Mouse (Mus musculus) central nervous system, embryonic 11.5 days (tissue): ENCODE data around the gene Snrnp40. TPM values are rescaled to one million over a fixed set of nuclear protein-coding genes. Genes with fewer than 3 reads are reported as not detected.

ENCODE experiments used
- polyA plus RNA-seq: library from polyadenylated mRNA; depleted of rRNA; stranded (reverse); fragments of >200 nt; gene quantifications from 2 replicates; pipeline ENCODE4 v1.2.3, GENCODE M21; 2012; rRNA removed

Snrnp40 gene
- polyA plus RNA-seq = 132 TPM in 2 replicates

GRCm38 (mm10) chr4:130359486-130360237 is at the start of gene Snrnp40, which contains the start of gene Zcchc17:
Gene Snrnp40 (plus strand): TSS chr4:130360132.
Gene Zcchc17 (minus strand): TSS chr4:130359943.

Other genes starting within 250 kb of the Snrnp40 start
- gene Hcrtr1, start 220.8 kb upstream of the Snrnp40 start, polyA plus RNA-seq = 0.58 and 0.65 TPM in 2 replicates
- 7.9 and 9.3 TPM in 2 replicates for gene Tinagl1, start 185.0 kb upstream of the Snrnp40 start, polyA plus RNA-seq
- gene Gm853, start 137.7 kb upstream of the Snrnp40 start, polyA plus RNA-seq = 0.10 TPM in 1 of 2 replicates, not detected in the other
- gene Serinc2, start 80.9 kb upstream of the Snrnp40 start, polyA plus RNA-seq = 30.9 and 69.1 TPM in 2 replicates
- gene Fabp3, start 51.5 kb upstream of the Snrnp40 start, polyA plus RNA-seq = 13.1 and 28.9 TPM in 2 replicates
- gene Gm10570, start 51.5 kb upstream of the Snrnp40 start, polyA plus RNA-seq = 0.12 TPM in 1 of 2 replicates, not detected in the other
- gene Zcchc17, start 189 bp upstream of the Snrnp40 start, polyA plus RNA-seq = 43.6 and 46.5 TPM in 2 replicates
- 89.1 and 94.3 TPM in 2 replicates for gene Nkain1, start 214.0 kb downstream of the Snrnp40 start, polyA plus RNA-seq